Mouse (Mus musculus) limb, embryonic 14.5 days (tissue): ENCODE measurements around the gene Trpm2. TPM values are rescaled to one million over a fixed set of nuclear protein-coding genes. Genes with fewer than 3 reads are reported as not detected.

Experiments used
- ATAC-seq: fragments of 200-750 bp; cut with Nextera tagmentation; 2 replicates; pipeline ENCODE4 v1.8.0; 2017; ENCODE audit warnings: low read depth, moderate number of reproducible peaks, moderate TSS enrichment; ENCODE audit not compliant: low FRiP score
- DNase-seq: peaks from one replicate; pipeline ENCODE4 v3.0.0-alpha.2; 2015; ENCODE audit warnings: low spot score
- H3K27ac ChIP-seq: fragments of 300-500 bp; sonication (generic); replicated peaks from 2 replicates; pipeline ENCODE4 v1.5.1; 2014; ENCODE audit warnings: low read depth, mild to moderate bottlenecking, low read length, moderate library complexity, mixed read lengths
- H3K27me3 ChIP-seq: fragments of 300-500 bp; sonication (generic); 2 replicates; pipeline ENCODE4 v1.6.1; 2014; ENCODE audit warnings: low read length, mixed read lengths; ENCODE audit not compliant: control insufficient read depth, insufficient read depth
- H3K36me3 ChIP-seq: fragments of 300-500 bp; sonication (generic); 2 replicates; pipeline ENCODE4 v1.6.1; 2014; ENCODE audit warnings: mild to moderate bottlenecking, low read length, moderate library complexity, mixed read lengths; ENCODE audit not compliant: control insufficient read depth, insufficient read depth
- H3K4me1 ChIP-seq: fragments of 300-500 bp; sonication (generic); 2 replicates; pipeline ENCODE4 v1.6.1; 2014; ENCODE audit warnings: antibody characterized with exemption, low read length, mixed read lengths; ENCODE audit not compliant: control insufficient read depth, insufficient read depth
- H3K4me2 ChIP-seq: fragments of 300-500 bp; sonication (generic); replicated peaks from 2 replicates; pipeline ENCODE4 v1.6.1; 2014; ENCODE audit warnings: low read depth, mild to moderate bottlenecking, low read length, moderate library complexity; ENCODE audit not compliant: severe bottlenecking
- H3K4me3 ChIP-seq: fragments of 300-500 bp; sonication (generic); replicated peaks from 2 replicates; pipeline ENCODE4 v1.5.1; 2014; ENCODE audit warnings: low read length
- H3K9ac ChIP-seq: fragments of 300-500 bp; sonication (generic); 2 replicates; pipeline ENCODE4 v1.6.1; 2014; ENCODE audit warnings: mild to moderate bottlenecking, low read depth, low read length, moderate library complexity; ENCODE audit not compliant: severe bottlenecking
- H3K9me3 ChIP-seq: fragments of 300-500 bp; sonication (generic); 2 replicates; pipeline ENCODE4 v1.6.1; 2016; ENCODE audit warnings: low read length; ENCODE audit not compliant: control insufficient read depth
- POLR2A ChIP-seq: fragments of 200-500 bp; IDR thresholded peaks from 2 replicates; pipeline ENCODE4 v1.8.0; 2012; ENCODE audit warnings: inconsistent platforms, mild to moderate bottlenecking, moderate library complexity, borderline replicate concordance; ENCODE audit not compliant: insufficient read depth, insufficient read length; ENCODE audit errors: extremely low read depth
- WGBS: fragments of 180-500 bp; shearing (Covaris S2); extraction: QIAGEN DNeasy Blood & Tissue Kit; methylation state at CpG from one replicate; pipeline ENCODE4 v1.1.7; 2014; 5-methylcytosine and 5-hydroxymethylcytosine counted together
- polyA plus RNA-seq, 2 experiments: library from polyadenylated mRNA; depleted of rRNA in 1 of 2; stranded (reverse) in 1 of 2; unstranded in 1 of 2; fragments of >200 nt; fragmentation: Nextera tagmentation in 1 of 2; extraction: Ambion mirVana in 1 of 2; gene quantifications; 2 replicates each; pipeline versions ENCODE4 v1.2.1 to v1.2.3; 2012 to 2014

The Trpm2 gene
- polyA plus RNA-seq, 2 experiments, result 0.39 to 0.41 TPM

DNA sequence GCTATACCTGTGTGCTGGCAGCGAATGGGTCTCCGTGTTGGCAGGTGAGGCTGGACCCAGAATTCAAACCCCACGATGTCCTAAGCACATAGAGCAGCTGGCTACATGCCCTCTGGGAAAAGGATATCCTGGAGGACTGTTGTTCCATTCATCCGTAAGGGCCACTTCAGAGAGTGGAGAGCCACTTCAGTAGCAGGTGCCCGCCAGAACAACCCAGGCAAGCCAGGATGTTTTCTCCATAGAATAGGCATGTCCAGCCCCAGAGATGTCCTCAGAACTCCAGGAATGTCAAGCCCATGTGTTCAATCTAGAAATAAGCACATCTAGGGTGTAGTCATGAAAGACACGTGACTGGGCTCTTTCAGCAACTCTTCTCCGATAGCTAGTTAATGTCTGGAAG is 100.7 kb downstream of the Trpm2 start:
- Histone ChIP-seq H3K36me3 (no peaks in the 10 kb centered on the region), H3K4me2 (no peak overlapping the region), H3K4me3 (no peak overlapping the region), H3K9ac (no peak overlapping the region), H3K27me3 (no peaks in the 10 kb centered on the region), H3K4me1 (no peaks in the 10 kb centered on the region), H3K9me3 (no peaks in the 10 kb centered on the region), H3K27ac (no peak overlapping the region)
- WGBS, result 88% methylated on average over 7 of the region's 7 CpGs
- ATAC-seq (no peak), DNase-seq (no peak)
- no peak for TF ChIP-seq POLR2A

DNA sequence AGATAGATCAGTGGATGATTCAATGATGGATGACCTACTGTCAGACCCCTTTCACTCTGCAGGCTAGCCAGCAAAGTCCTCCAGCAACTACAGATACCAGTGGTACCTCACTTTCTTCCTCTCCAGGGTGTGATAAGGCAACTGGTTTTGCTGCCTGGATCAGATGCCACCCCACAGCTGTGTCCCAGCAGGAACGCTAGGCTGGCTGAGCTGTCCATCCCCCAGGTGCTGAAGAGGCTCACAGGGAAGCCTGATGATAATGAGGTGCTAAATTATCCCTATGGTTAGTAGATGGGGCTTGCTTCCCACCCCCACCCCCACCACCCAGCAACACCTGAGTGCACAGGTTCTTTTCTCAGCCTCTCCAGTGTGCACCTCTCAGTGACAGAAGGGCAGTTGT is 102.8 kb downstream of the Trpm2 start:
- no peak overlapping the region for H3K4me3 ChIP-seq
- H3K9me3 ChIP-seq, result no peaks in the 10 kb centered on the region
- no peak for ATAC-seq
- TF ChIP-seq POLR2A, result no peak
- no peaks in the 10 kb centered on the region for H3K27me3 ChIP-seq
- H3K27ac ChIP-seq, result no peak overlapping the region
- no peak overlapping the region for H3K4me2 ChIP-seq
- no peaks in the 10 kb centered on the region for H3K36me3 ChIP-seq
- 10% methylated on average over 1 of the region's 1 CpGs for WGBS
- DNase-seq, result no peak
- no peak overlapping the region for H3K9ac ChIP-seq
- H3K4me1 ChIP-seq, result no peaks in the 10 kb centered on the region

DNA sequence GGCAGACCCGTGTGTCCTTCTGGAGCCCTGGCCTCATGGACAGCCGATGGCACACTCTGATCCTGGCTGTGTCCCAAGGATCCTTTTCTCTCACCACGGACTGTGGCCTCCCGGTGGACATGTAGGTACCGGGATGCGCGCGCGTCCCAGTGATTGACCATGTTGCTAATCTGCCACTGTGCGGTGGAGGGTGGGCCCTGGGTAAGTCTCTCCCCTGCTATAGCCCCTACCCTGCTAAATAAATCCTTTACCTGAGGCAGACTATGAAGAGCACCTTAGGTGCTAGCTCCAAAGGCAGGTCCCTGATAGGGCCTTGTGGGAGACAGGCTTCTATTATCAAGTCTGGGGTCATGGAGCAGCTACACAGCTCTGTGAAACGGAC is 105.6 kb downstream of the Trpm2 start:
- no peaks in the 10 kb centered on the region for H3K4me1 ChIP-seq
- no peak for DNase-seq
- no peak for ATAC-seq
- H3K27ac ChIP-seq, result no peak overlapping the region
- 35% methylated on average over 11 of the region's 11 CpGs for WGBS
- H3K4me3 ChIP-seq, result peak overlapping the region; percentile 8; the same call in 1 of the 2 replicates
- H3K9me3 ChIP-seq, result no peaks in the 10 kb centered on the region
- TF ChIP-seq POLR2A, result no peak
- H3K4me2 ChIP-seq, result peak overlapping the region; percentile 30; the same call in 1 of the 2 replicates
- H3K27me3 ChIP-seq, result no peaks in the 10 kb centered on the region
- no peaks in the 10 kb centered on the region for H3K36me3 ChIP-seq
- H3K9ac ChIP-seq, result no peak overlapping the region

DNA sequence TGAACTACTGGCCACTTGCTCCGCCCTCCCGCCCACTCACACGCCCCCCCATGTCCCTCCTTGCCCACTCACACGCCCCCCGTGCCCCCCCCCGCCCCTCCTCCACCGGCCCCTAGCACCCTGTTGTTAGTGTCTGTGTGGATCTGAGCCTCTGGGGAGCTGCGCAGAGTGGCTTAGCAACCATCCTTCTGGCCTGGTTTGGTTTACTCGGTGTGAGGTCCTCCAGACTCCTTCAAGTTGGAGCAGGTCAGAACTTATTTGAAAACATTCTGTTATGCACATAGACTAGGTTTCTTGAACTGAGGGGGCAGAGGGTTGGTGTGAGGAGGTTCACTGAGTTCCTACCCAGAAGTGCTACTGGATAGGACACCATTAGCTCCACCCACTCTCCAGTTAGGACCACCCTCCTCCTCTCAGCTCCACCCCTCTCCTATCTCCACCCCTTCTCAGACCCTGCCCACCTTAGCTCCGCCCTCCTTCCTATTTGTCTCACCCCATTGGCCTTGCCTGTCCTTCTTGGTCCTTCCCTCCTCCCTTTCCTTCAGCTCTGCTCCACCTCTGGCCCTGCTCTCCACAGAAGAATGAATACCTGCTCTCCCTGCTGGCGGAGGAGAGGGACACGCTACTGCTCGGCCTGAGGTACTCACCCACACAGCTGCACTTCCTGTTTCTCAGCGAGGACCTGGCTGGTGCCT is 106.1 kb downstream of the Trpm2 start:
- Histone ChIP-seq H3K9me3 (no peaks in the 10 kb centered on the region), H3K27ac (no peak overlapping the region), H3K4me3 (peak overlapping the region; percentile 8; the same call in 1 of the 2 replicates), H3K4me1 (no peaks in the 10 kb centered on the region), H3K9ac (no peak overlapping the region), H3K36me3 (no peaks in the 10 kb centered on the region), H3K27me3 (no peaks in the 10 kb centered on the region), H3K4me2 (peak overlapping the region; percentile 30; the same call in 1 of the 2 replicates)
- ATAC-seq (peak; percentile 65), DNase-seq (peak; percentile 21)
- TF ChIP-seq POLR2A, result no peak
- WGBS, result 26% methylated on average over 14 of the region's 14 CpGs

DNA sequence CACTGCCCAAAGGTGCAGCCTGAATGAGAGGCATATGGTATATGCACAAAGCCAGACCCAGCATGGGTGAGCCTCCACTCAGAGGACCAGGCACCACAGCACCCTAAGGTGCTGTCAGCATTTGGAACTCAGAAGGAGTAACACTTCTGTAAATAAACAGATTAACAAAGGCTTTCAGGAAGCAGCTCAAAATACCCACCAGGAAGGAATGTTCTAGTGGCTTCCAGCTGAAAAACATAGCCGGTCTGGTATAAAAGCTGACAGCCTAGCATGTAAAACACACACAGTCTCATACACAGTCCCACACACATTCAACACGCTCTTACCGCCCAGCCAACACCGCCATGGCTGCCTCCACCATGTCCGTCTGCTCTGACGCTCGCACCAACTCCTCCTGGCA is 108.7 kb downstream of the Trpm2 start, which contains the start of gene Gm3285:
Gene Gm3285, plus strand, starts transcription at position 301 of the 400 bp plus-strand sequence.
- H3K9me3 ChIP-seq, result no peaks in the 10 kb centered on the region
- no peak within 1 kb of the TSS for H3K4me3 ChIP-seq
- DNase-seq, result no peak
- 50% methylated on average over 7 of the region's 7 CpGs for WGBS
- no peak for TF ChIP-seq POLR2A
- no peak within 1 kb of the TSS for H3K27ac ChIP-seq
- H3K27me3 ChIP-seq, result no peaks in the 10 kb centered on the region
- H3K9ac ChIP-seq, result no peak within 1 kb of the TSS
- H3K36me3 ChIP-seq, result no peaks in the 10 kb centered on the region
- no peaks in the 10 kb centered on the region for H3K4me1 ChIP-seq
- ATAC-seq, result no peak
- no peak within 1 kb of the TSS for H3K4me2 ChIP-seq

Other genes with a start within 250 kb of the Trpm2 start
- gene Krtap12-1, start 250.0 kb downstream of the Trpm2 start, polyA plus RNA-seq (2012; rRNA removed), result 0.10 and 0.20 TPM in 2 replicates
- not detected in 2 replicates for gene Krtap12-1, start 250.0 kb downstream of the Trpm2 start, polyA plus RNA-seq (2014; fragmentation: Nextera tagmentation; extraction: Ambion mirVana)
- not detected in 2 replicates for gene Gm10100, start 244.1 kb downstream of the Trpm2 start, polyA plus RNA-seq (2012; rRNA removed)
- not detected in 2 replicates for gene Gm10100, start 244.1 kb downstream of the Trpm2 start, polyA plus RNA-seq (2014; fragmentation: Nextera tagmentation; extraction: Ambion mirVana)
- gene Gm18596, start 227.9 kb downstream of the Trpm2 start, polyA plus RNA-seq (2012; rRNA removed), result not detected in 2 replicates
- gene Gm18596, start 227.9 kb downstream of the Trpm2 start, polyA plus RNA-seq (2014; fragmentation: Nextera tagmentation; extraction: Ambion mirVana), result not detected in 2 replicates
- not detected in 2 replicates for gene Gm9736, start 219.2 kb downstream of the Trpm2 start, polyA plus RNA-seq (2012; rRNA removed)
- not detected in 2 replicates for gene Gm9736, start 219.2 kb downstream of the Trpm2 start, polyA plus RNA-seq (2014; fragmentation: Nextera tagmentation; extraction: Ambion mirVana)
- gene Gm3233, start 210.9 kb downstream of the Trpm2 start, polyA plus RNA-seq (2012; rRNA removed), result not detected in 2 replicates
- not detected in 2 replicates for gene Gm3233, start 210.9 kb downstream of the Trpm2 start, polyA plus RNA-seq (2014; fragmentation: Nextera tagmentation; extraction: Ambion mirVana)
- gene Gm3238, start 199.2 kb downstream of the Trpm2 start, polyA plus RNA-seq (2012; rRNA removed), result not detected in 2 replicates
- gene Gm3238, start 199.2 kb downstream of the Trpm2 start, polyA plus RNA-seq (2014; fragmentation: Nextera tagmentation; extraction: Ambion mirVana), result not detected in 2 replicates
- gene Gm7138, start 193.6 kb downstream of the Trpm2 start, polyA plus RNA-seq (2012; rRNA removed), result not detected in 2 replicates
- not detected in 2 replicates for gene Gm7138, start 193.6 kb downstream of the Trpm2 start, polyA plus RNA-seq (2014; fragmentation: Nextera tagmentation; extraction: Ambion mirVana)
- not detected in 2 replicates for gene Gm3250, start 188.0 kb downstream of the Trpm2 start, polyA plus RNA-seq (2012; rRNA removed)
- not detected in 2 replicates for gene Gm3250, start 188.0 kb downstream of the Trpm2 start, polyA plus RNA-seq (2014; fragmentation: Nextera tagmentation; extraction: Ambion mirVana)
- not detected in 2 replicates for gene Gm7137, start 182.4 kb downstream of the Trpm2 start, polyA plus RNA-seq (2012; rRNA removed)
- gene Gm7137, start 182.4 kb downstream of the Trpm2 start, polyA plus RNA-seq (2014; fragmentation: Nextera tagmentation; extraction: Ambion mirVana), result not detected in 2 replicates
- gene Gm9639, start 175.5 kb downstream of the Trpm2 start, polyA plus RNA-seq (2012; rRNA removed), result not detected in 2 replicates
- gene Gm9639, start 175.5 kb downstream of the Trpm2 start, polyA plus RNA-seq (2014; fragmentation: Nextera tagmentation; extraction: Ambion mirVana), result not detected in 2 replicates
- gene Gm19668, start 171.4 kb downstream of the Trpm2 start, polyA plus RNA-seq (2012; rRNA removed), result not detected in 2 replicates
- not detected in 2 replicates for gene Gm19668, start 171.4 kb downstream of the Trpm2 start, polyA plus RNA-seq (2014; fragmentation: Nextera tagmentation; extraction: Ambion mirVana)
- not detected in 2 replicates for gene Gm9507, start 158.7 kb downstream of the Trpm2 start, polyA plus RNA-seq (2012; rRNA removed)
- gene Gm9507, start 158.7 kb downstream of the Trpm2 start, polyA plus RNA-seq (2014; fragmentation: Nextera tagmentation; extraction: Ambion mirVana), result not detected in 2 replicates
- gene Gm2696, start 155.9 kb downstream of the Trpm2 start, polyA plus RNA-seq (2012; rRNA removed), result 0.13 and 0.25 TPM in 2 replicates
- gene Gm2696, start 155.9 kb downstream of the Trpm2 start, polyA plus RNA-seq (2014; fragmentation: Nextera tagmentation; extraction: Ambion mirVana), result not detected in 2 replicates
- not detected in 2 replicates for gene Krtap10-4, start 143.5 kb downstream of the Trpm2 start, polyA plus RNA-seq (2012; rRNA removed)
- gene Krtap10-4, start 143.5 kb downstream of the Trpm2 start, polyA plus RNA-seq (2014; fragmentation: Nextera tagmentation; extraction: Ambion mirVana), result not detected in 2 replicates
- gene Krtap10-10, start 134.6 kb downstream of the Trpm2 start, polyA plus RNA-seq (2012; rRNA removed), result 0.08 and 0.14 TPM in 2 replicates
- gene Krtap10-10, start 134.6 kb downstream of the Trpm2 start, polyA plus RNA-seq (2014; fragmentation: Nextera tagmentation; extraction: Ambion mirVana), result not detected in 2 replicates
- gene Gm36176, start 123.8 kb downstream of the Trpm2 start, polyA plus RNA-seq (2012; rRNA removed), result not detected in 2 replicates
- not detected in 2 replicates for gene Gm36176, start 123.8 kb downstream of the Trpm2 start, polyA plus RNA-seq (2014; fragmentation: Nextera tagmentation; extraction: Ambion mirVana)
- gene Gm10318, start 117.7 kb downstream of the Trpm2 start, polyA plus RNA-seq (2012; rRNA removed), result 0.13 TPM in 1 of 2 replicates, not detected in the other
- gene Gm10318, start 117.7 kb downstream of the Trpm2 start, polyA plus RNA-seq (2014; fragmentation: Nextera tagmentation; extraction: Ambion mirVana), result not detected in 2 replicates
- 0.06 and 0.10 TPM in 2 replicates for gene Gm3285, start 108.6 kb downstream of the Trpm2 start, polyA plus RNA-seq (2012; rRNA removed)
- gene Gm3285, start 108.6 kb downstream of the Trpm2 start, polyA plus RNA-seq (2014; fragmentation: Nextera tagmentation; extraction: Ambion mirVana), result not detected in 2 replicates
- gene Lrrc3, start 68.0 kb downstream of the Trpm2 start, polyA plus RNA-seq (2012; rRNA removed), result 3.6 and 4.8 TPM in 2 replicates
- gene Lrrc3, start 68.0 kb downstream of the Trpm2 start, polyA plus RNA-seq (2014; fragmentation: Nextera tagmentation; extraction: Ambion mirVana), result 3.4 and 3.6 TPM in 2 replicates
- gene 1810043G02Rik, start 8.0 kb upstream of the Trpm2 start, polyA plus RNA-seq (2012; rRNA removed), result 42.9 and 55.6 TPM in 2 replicates
- 26.5 and 27.1 TPM in 2 replicates for gene 1810043G02Rik, start 8.0 kb upstream of the Trpm2 start, polyA plus RNA-seq (2014; fragmentation: Nextera tagmentation; extraction: Ambion mirVana)
- 129 and 180 TPM in 2 replicates for gene Pfkl, start 39.5 kb upstream of the Trpm2 start, polyA plus RNA-seq (2012; rRNA removed)
- gene Pfkl, start 39.5 kb upstream of the Trpm2 start, polyA plus RNA-seq (2014; fragmentation: Nextera tagmentation; extraction: Ambion mirVana), result 112 and 122 TPM in 2 replicates
- gene Dnmt3l, start 71.4 kb upstream of the Trpm2 start, polyA plus RNA-seq (2012; rRNA removed), result 0.10 and 0.15 TPM in 2 replicates
- not detected in 2 replicates for gene Dnmt3l, start 71.4 kb upstream of the Trpm2 start, polyA plus RNA-seq (2014; fragmentation: Nextera tagmentation; extraction: Ambion mirVana)
- 4.3 and 5.3 TPM in 2 replicates for gene Aire, start 73.0 kb upstream of the Trpm2 start, polyA plus RNA-seq (2012; rRNA removed)
- gene Aire, start 73.0 kb upstream of the Trpm2 start, polyA plus RNA-seq (2014; fragmentation: Nextera tagmentation; extraction: Ambion mirVana), result 0.19 and 0.28 TPM in 2 replicates
- 8.7 and 10.9 TPM in 2 replicates for gene Icosl, start 98.7 kb upstream of the Trpm2 start, polyA plus RNA-seq (2012; rRNA removed)
- 5.6 and 6.9 TPM in 2 replicates for gene Icosl, start 98.7 kb upstream of the Trpm2 start, polyA plus RNA-seq (2014; fragmentation: Nextera tagmentation; extraction: Ambion mirVana)
- 94.8 and 125 TPM in 2 replicates for gene D10Jhu81e, start 199.2 kb upstream of the Trpm2 start, polyA plus RNA-seq (2012; rRNA removed)
- 25.6 and 28.6 TPM in 2 replicates for gene D10Jhu81e, start 199.2 kb upstream of the Trpm2 start, polyA plus RNA-seq (2014; fragmentation: Nextera tagmentation; extraction: Ambion mirVana)
- 15.8 and 16.1 TPM in 2 replicates for gene Pwp2, start 214.6 kb upstream of the Trpm2 start, polyA plus RNA-seq (2012; rRNA removed)
- gene Pwp2, start 214.6 kb upstream of the Trpm2 start, polyA plus RNA-seq (2014; fragmentation: Nextera tagmentation; extraction: Ambion mirVana), result 16.9 and 17.4 TPM in 2 replicates